Mouse (Mus musculus): ENCODE measurements at regions not wholly inside any gene's neighbourhood (a gene's known extent, or its start where the extent isn't known, plus 50 kb on each side); places are given as distances from the start of the nearest gene placed in this dataset.
"Not testable (repeated sequence)": the region's sequence is repeated elsewhere in the genome, so short reads cannot be mapped to it uniquely, and the experiment has no call there.

- H3K36me3 ChIP-seq = no peaks in the 10 kb centered on the region
- H3K9me3 ChIP-seq (replicated peaks) = no peaks in the 10 kb centered on the region
- H3K27ac ChIP-seq = no peak overlapping the region
- H3K27me3 ChIP-seq (ENCODE audit: low read depth, poor library complexity, severe bottlenecking) = no peaks in the 10 kb centered on the region
- 86% methylated on average over 5 of the region's 5 CpGs for WGBS
- no peak overlapping the region for H3K4me3 ChIP-seq
- no peaks in the 10 kb centered on the region for H3K4me1 ChIP-seq
- no peak for DNase-seq (ENCODE audit: low spot score)
Observed at GRCm38 (mm10) chr14:76964046-76964445, 72.5 kb upstream of the Ccdc122 start.

DNA sequence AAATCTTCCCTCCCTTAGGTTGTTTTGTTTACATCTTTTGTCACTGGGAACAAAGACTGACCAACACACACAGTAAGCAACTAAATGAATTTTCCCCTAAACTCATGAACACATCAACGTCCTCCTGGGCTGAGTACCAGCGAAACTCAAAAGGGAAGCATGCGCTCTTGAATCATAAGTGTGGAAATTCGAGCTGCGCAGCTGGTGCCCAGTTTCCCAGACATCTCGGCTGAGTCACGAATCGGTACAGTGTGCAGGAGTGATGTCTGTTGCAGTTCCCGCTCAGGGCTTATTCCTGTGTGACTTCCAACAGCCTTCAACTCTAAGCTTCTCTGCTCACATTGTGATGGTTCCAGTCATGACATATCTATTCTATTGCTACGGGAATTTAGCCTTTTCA is 77.7 kb upstream of the Ccdc122 start:
- Histone ChIP-seq H3K4me1 (0 out of 2 replicates have a peak, but pooled peaks cover 2% of the 10 kb centered on the region), H3K27me3 (ENCODE audit: low read depth, poor library complexity, severe bottlenecking) (no peaks in the 10 kb centered on the region), H3K4me3 (no peak overlapping the region), H3K36me3 (no peaks in the 10 kb centered on the region), H3K9me3 (replicated peaks) (no peaks in the 10 kb centered on the region), H3K27ac (no peak overlapping the region)
- no peak for DNase-seq (ENCODE audit: low spot score)
- WGBS = 90% methylated on average over 10 of the region's 10 CpGs

DNA sequence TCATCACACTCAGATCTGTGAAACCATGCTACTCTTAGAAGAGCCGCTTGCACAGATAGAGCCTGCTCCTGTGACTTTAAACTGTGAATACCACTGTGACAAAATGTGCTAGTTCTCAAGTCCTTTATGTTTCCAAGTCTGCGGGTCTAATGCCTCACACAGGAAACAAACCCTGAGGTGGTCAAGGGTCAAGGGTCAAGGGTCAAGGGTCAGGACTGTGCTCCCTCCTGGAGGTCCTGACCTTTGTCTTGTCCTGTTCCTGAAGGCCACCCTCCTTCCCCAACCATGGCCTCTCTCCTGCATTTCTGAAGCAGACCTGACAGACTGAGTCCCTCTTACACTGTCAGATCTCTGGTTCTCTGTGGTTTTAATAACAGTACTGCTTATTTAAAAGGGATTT is 79.4 kb upstream of the Ccdc122 start:
- Histone ChIP-seq H3K9me3 (replicated peaks) (no peaks in the 10 kb centered on the region), H3K27me3 (ENCODE audit: low read depth, poor library complexity, severe bottlenecking) (no peaks in the 10 kb centered on the region), H3K27ac (no peak overlapping the region), H3K4me1 (0 out of 2 replicates have a peak, but pooled peaks cover 2% of the 10 kb centered on the region), H3K36me3 (no peaks in the 10 kb centered on the region), H3K4me3 (no peak overlapping the region)
- DNase-seq (ENCODE audit: low spot score) = no peak
- WGBS = 65% methylated on average over 2 of the region's 2 CpGs

DNA sequence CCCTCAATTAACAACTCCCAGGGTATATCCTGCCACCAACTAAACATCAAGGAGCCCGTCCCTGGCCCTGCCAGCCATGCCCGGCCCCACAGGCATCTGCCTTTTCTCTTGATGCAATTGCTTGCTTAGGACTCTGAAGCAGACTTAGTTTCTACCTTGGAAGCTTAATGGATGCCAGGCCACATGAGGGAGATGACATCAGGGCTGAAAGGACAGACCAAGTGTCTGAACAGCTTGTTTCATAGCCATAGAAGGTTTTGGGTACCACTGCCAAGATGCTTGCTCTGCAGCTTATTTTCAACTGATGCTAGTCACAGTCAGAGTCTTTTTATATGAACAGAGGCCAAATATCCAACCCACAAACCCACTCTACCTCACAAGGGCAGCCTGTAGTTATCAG is 83.4 kb upstream of the Ccdc122 start:
- no peak for DNase-seq (ENCODE audit: low spot score)
- Histone ChIP-seq H3K4me1 (peaks cover 12% of the 10 kb centered on the region; the same call in 1 of the 2 replicates), H3K9me3 (replicated peaks) (no peaks in the 10 kb centered on the region), H3K4me3 (no peak overlapping the region), H3K27ac (no peak overlapping the region), H3K27me3 (ENCODE audit: low read depth, poor library complexity, severe bottlenecking) (no peaks in the 10 kb centered on the region), H3K36me3 (no peaks in the 10 kb centered on the region)
- 95% methylated on average over 2 of the region's 2 CpGs for WGBS

DNA sequence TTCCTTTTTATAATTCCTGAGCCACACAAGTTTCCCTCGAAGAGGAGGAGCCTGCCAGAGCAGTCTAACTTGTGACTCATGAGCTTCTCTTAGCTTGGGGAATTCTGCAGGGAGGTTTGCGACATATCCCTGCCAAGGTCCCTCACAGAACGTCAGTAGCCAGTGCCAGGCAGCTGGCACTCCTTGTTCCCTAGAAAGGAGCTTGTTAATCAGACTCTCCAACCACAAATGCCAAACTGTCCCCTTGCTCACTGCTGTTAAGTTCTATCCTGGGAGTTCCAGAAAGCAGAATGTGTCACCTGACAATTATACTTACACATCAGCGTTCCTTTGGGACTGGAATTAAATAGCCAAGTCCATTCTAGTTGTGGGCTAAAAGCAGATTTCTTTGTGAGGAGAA is 85.1 kb upstream of the Ccdc122 start:
- DNase-seq (ENCODE audit: low spot score) = no peak
- Histone ChIP-seq H3K4me1 (peaks cover 15% of the 10 kb centered on the region), H3K4me3 (no peak overlapping the region), H3K36me3 (no peaks in the 10 kb centered on the region), H3K27ac (no peak overlapping the region), H3K9me3 (replicated peaks) (no peaks in the 10 kb centered on the region), H3K27me3 (ENCODE audit: low read depth, poor library complexity, severe bottlenecking) (no peaks in the 10 kb centered on the region)
- WGBS = 81% methylated on average over 4 of the region's 4 CpGs

DNA sequence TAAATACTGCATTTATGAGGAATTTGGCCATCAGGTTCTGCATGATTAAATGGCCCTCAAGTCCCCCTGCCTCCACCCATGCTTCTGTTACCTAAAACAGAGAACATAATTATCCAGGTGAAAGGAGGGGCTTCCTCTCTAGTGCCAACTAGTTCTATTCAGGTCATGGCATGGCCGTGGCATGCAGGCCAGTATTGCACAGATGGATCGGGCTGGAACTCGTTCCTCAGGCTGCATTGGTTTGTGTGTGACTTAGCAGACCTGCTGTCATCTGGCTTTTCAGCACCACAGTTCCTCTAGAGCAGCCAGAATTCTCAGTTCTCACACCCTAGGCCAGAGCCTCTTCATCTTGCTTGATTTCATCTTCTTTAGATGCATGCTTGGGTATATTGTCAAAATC is 87.2 kb upstream of the Ccdc122 start:
- WGBS = 84% methylated on average over 3 of the region's 3 CpGs
- H3K9me3 ChIP-seq (replicated peaks) = no peaks in the 10 kb centered on the region
- DNase-seq (ENCODE audit: low spot score) = no peak
- H3K27me3 ChIP-seq (ENCODE audit: low read depth, poor library complexity, severe bottlenecking) = no peaks in the 10 kb centered on the region
- H3K27ac ChIP-seq = no peak overlapping the region
- no peaks in the 10 kb centered on the region for H3K36me3 ChIP-seq
- H3K4me3 ChIP-seq = no peak overlapping the region
- H3K4me1 ChIP-seq = peaks cover 15% of the 10 kb centered on the region

GRCm38 (mm10) chr14:76948948-76949347 is 87.6 kb upstream of the Ccdc122 start:
- H3K27ac ChIP-seq = no peak overlapping the region

GRCm38 (mm10) chr14:76948481-76948880 is 88.1 kb upstream of the Ccdc122 start:
- no peak for DNase-seq (ENCODE audit: low spot score)
- WGBS = 91% methylated on average over 6 of the region's 6 CpGs
- H3K4me1 ChIP-seq = peaks cover 15% of the 10 kb centered on the region

More at GRCm38 (mm10) chr14:76948948-76949347, 87.6 kb upstream of the Ccdc122 start:
- Histone ChIP-seq H3K9me3 (replicated peaks) (no peaks in the 10 kb centered on the region), H3K36me3 (no peaks in the 10 kb centered on the region), H3K4me1 (peaks cover 15% of the 10 kb centered on the region), H3K4me3 (no peak overlapping the region), H3K27me3 (ENCODE audit: low read depth, poor library complexity, severe bottlenecking) (no peaks in the 10 kb centered on the region)
- DNase-seq (ENCODE audit: low spot score) = no peak
- 50% methylated on average over 3 of the region's 3 CpGs for WGBS

DNA sequence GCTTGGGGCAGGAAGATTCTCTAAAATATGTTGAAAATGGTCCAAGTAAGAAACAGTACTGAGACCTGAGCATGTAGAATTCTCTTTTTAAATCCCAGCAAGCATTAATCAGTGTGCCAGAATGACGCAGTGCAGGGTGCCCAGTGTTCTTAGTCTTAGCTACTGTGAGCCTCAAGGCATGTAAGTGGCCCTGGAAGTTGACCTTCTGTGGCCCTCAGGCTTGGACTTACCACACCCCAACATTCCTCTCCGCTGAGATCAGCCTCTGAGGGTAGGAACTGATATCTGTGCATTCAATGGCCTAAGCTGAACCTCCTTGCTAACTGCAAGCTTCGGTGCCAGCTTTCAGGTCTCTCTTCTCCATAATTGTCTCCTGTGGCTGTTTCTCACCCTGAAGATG is 89.4 kb upstream of the Ccdc122 start:
- Histone ChIP-seq H3K4me1 (peaks cover 15% of the 10 kb centered on the region), H3K4me3 (no peak overlapping the region), H3K27ac (no peak overlapping the region), H3K27me3 (ENCODE audit: low read depth, poor library complexity, severe bottlenecking) (no peaks in the 10 kb centered on the region), H3K36me3 (no peaks in the 10 kb centered on the region), H3K9me3 (replicated peaks) (no peaks in the 10 kb centered on the region)
- DNase-seq (ENCODE audit: low spot score) = no peak
- WGBS = 64% methylated on average over 3 of the region's 3 CpGs

More at GRCm38 (mm10) chr14:76948481-76948880, 88.1 kb upstream of the Ccdc122 start:
- no peak overlapping the region for H3K27ac ChIP-seq
- H3K27me3 ChIP-seq (ENCODE audit: low read depth, poor library complexity, severe bottlenecking) = no peaks in the 10 kb centered on the region
- no peak overlapping the region for H3K4me3 ChIP-seq
- H3K36me3 ChIP-seq = no peaks in the 10 kb centered on the region
- H3K9me3 ChIP-seq (replicated peaks) = no peaks in the 10 kb centered on the region

- Histone ChIP-seq H3K4me1 (peaks cover 15% of the 10 kb centered on the region), H3K4me3 (no peak overlapping the region), H3K36me3 (no peaks in the 10 kb centered on the region), H3K27ac (no peak overlapping the region), H3K9me3 (replicated peaks) (no peaks in the 10 kb centered on the region), H3K27me3 (ENCODE audit: low read depth, poor library complexity, severe bottlenecking) (no peaks in the 10 kb centered on the region)
- 79% methylated on average over 6 of the region's 6 CpGs for WGBS
- no peak for DNase-seq (ENCODE audit: low spot score)
Observed at GRCm38 (mm10) chr14:76945626-76946025, 90.9 kb upstream of the Ccdc122 start.

DNA sequence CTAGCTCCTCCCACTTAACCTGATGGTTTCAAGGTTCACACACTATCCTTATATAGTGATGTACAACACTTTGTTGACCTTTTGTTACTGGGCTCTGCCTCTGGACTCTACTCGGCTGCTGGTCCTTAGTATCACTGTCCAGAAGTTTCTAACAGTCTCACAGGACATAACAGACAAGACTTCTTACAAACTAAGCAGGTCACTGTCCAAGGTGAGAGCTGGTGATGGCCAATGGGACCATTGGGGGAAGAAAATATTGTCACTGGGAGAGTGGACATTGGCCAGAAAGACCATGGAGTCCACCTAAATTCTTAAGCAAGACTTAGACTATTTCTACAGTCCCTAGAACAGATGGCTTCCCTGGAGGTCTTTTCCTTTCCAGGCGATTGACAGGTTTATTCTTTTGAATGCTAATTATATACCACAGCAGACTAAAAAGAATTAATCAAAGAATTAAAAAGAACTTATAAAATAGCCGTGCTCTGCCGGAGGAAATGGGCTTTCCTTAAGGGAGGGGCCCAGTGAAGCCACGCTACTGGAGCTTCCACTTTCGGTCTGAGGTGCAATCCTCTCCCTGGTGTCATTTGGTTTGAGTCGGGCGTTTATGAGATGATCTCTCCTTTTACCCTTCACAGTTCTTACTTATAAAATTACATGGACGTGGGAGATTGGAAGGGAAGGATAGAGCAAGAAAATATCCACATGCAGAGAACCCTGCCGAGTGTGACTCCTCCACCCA is 94.9 kb upstream of the Ccdc122 start:
- Histone ChIP-seq H3K4me3 (no peak overlapping the region), H3K4me1 (peaks cover 5% of the 10 kb centered on the region), H3K27me3 (ENCODE audit: low read depth, poor library complexity, severe bottlenecking) (no peaks in the 10 kb centered on the region), H3K36me3 (no peaks in the 10 kb centered on the region), H3K27ac (no peak overlapping the region), H3K9me3 (replicated peaks) (no peaks in the 10 kb centered on the region)
- no peak for DNase-seq (ENCODE audit: low spot score)
- WGBS = 86% methylated on average over 10 of the region's 10 CpGs

- Histone ChIP-seq H3K4me3 (no peak overlapping the region), H3K27ac (no peak overlapping the region), H3K36me3 (no peaks in the 10 kb centered on the region), H3K27me3 (ENCODE audit: low read depth, poor library complexity, severe bottlenecking) (no peaks in the 10 kb centered on the region), H3K9me3 (replicated peaks) (no peaks in the 10 kb centered on the region), H3K4me1 (peaks cover 5% of the 10 kb centered on the region)
- 92% methylated on average over 4 of the region's 4 CpGs for WGBS
- no peak for DNase-seq (ENCODE audit: low spot score)
Observed at GRCm38 (mm10) chr14:76940507-76940906, 96.1 kb upstream of the Ccdc122 start.

DNA sequence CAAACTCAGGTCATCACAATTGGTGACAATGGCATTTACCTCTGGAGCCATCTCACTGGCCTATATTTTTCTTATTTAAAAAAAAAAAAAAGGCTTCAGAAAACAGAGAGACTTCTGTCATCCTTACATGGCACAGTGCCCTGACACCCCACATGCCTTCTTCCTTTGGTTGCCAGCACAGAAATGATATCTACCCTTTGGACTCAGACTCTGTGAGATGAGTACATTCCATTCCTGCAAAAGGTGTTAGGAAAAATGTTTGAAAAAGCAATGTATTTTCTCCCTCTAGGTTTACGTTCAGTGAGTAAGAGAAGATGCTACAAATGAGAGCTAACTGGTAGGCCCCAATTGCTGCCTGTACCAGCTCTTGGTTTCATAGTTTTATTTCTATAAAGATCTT is 99.9 kb upstream of the Ccdc122 start:
- DNase-seq (ENCODE audit: low spot score) = no peak
- Histone ChIP-seq H3K27me3 (ENCODE audit: low read depth, poor library complexity, severe bottlenecking) (no peaks in the 10 kb centered on the region), H3K9me3 (replicated peaks) (no peaks in the 10 kb centered on the region), H3K4me1 (peaks cover 5% of the 10 kb centered on the region), H3K4me3 (no peak overlapping the region), H3K36me3 (no peaks in the 10 kb centered on the region), H3K27ac (no peak overlapping the region)
- 96% methylated on average over 1 of the region's 1 CpGs for WGBS

DNA sequence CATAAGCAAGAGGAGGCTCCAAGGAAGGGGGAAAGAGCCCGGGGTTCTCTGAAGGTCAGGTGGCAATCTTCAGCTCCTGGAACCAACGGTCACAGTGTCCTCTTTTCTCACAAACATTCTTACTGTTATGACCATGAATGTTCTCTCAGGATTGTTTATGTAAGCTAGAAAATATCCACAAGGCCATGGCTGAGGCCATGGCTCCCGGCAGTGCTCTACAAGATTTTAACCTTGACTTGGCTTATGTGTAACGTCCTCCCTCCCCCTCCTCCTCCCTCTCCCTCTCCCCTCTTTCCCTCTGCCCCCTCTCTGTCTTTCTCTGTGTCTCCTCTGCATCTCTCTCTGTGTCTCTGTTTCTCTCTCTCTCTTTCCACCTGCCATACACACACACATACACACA is 100.5 kb upstream of the Ccdc122 start:
- H3K27ac ChIP-seq; H3K4me1 ChIP-seq; H3K4me3 ChIP-seq; H3K27me3 ChIP-seq (ENCODE audit: low read depth, poor library complexity, severe bottlenecking); H3K9me3 ChIP-seq (replicated peaks); H3K36me3 ChIP-seq; DNase-seq (ENCODE audit: low spot score): not testable (repeated sequence)
- WGBS = 81% methylated on average over 4 of the region's 4 CpGs
